Mouse (Mus musculus) E14TG2a.4 (cell line): ENCODE measurements around the gene Slc44a4.

Experiments used
- CTCF ChIP-seq: conservative IDR thresholded peaks from 2 replicates; pipeline ENCODE4 v1.5.1; 2014; ENCODE audit warnings: low read length
- NANOG ChIP-seq: IDR thresholded peaks from 2 replicates; pipeline ENCODE4 v1.6.1; 2014; ENCODE audit warnings: borderline replicate concordance, low read length, mixed read lengths

DNA sequence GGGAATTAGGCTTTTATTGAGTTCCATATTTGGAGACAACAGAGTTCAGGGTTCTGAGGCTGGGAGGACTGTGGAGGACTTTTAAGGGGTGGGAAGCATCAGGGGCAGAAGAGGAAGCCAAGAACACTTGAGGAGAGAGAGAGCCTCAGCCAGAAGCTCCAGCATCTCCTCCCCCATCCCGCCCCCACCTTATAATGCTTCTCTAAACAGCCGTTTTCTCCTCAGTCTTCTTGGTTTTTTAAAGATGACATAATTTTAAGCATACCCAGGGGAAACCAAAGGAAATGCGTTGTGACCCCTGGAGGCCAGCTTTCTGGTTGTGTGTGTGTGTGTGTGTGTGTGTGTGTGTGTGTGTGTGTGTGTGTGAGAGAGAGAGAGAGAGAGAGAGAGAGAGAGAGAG, 47.9 kb downstream of the Slc44a4 start:
- TF ChIP-seq CTCF: no peak
- no peak for TF ChIP-seq NANOG
